Mouse (Mus musculus) embryonic facial prominence, embryonic 11.5 days (tissue): ENCODE data around the gene Ttc30a1. TPM values are rescaled to one million over a fixed set of nuclear protein-coding genes. Genes with fewer than 3 reads are reported as not detected.
"Not testable (repeated sequence)": the region's sequence is repeated elsewhere in the genome, so short reads cannot be mapped to it uniquely, and the experiment has no call there.

ENCODE experiments used
- ATAC-seq: fragments of 200-750 bp; cut with Nextera tagmentation; replicated peaks from 2 replicates; pipeline ENCODE4 v1.8.0; 2017; ENCODE audit warnings: low read depth; ENCODE audit not compliant: insufficient number of reproducible peaks, low FRiP score, low TSS enrichment
- DNase-seq: peaks from one replicate; pipeline ENCODE4 v3.0.0-alpha.2; 2015; ENCODE audit warnings: low spot score
- H3K27ac ChIP-seq: fragments of 300-500 bp; sonication (generic); replicated peaks from 2 replicates; pipeline ENCODE4 v1.5.1; 2014; ENCODE audit warnings: mild to moderate bottlenecking, low read depth, low read length, control low read depth
- H3K27me3 ChIP-seq: fragments of 300-500 bp; sonication (generic); 2 replicates; pipeline ENCODE4 v1.6.1; 2014; ENCODE audit warnings: mild to moderate bottlenecking, low read length, moderate library complexity, mixed read lengths; ENCODE audit not compliant: control insufficient read depth, insufficient read depth
- H3K36me3 ChIP-seq: fragments of 300-500 bp; sonication (generic); replicated peaks from 2 replicates; pipeline ENCODE4 v1.6.1; 2014; ENCODE audit warnings: low read depth, mild to moderate bottlenecking, low read length, moderate library complexity, mixed read lengths; ENCODE audit not compliant: control insufficient read depth, insufficient read depth
- H3K4me1 ChIP-seq: fragments of 300-500 bp; sonication (generic); 2 replicates; pipeline ENCODE4 v1.6.1; 2014; ENCODE audit warnings: low read length, mixed read lengths; ENCODE audit not compliant: control insufficient read depth, insufficient read depth
- H3K4me2 ChIP-seq: fragments of 300-500 bp; sonication (generic); 2 replicates; pipeline ENCODE4 v1.6.1; 2014; ENCODE audit warnings: low read depth, mild to moderate bottlenecking, control low read depth, low read length, moderate library complexity
- H3K4me3 ChIP-seq: fragments of 300-500 bp; sonication (generic); 2 replicates; pipeline ENCODE4 v1.5.1; 2014; ENCODE audit warnings: low read depth, low read length, control low read depth
- H3K9ac ChIP-seq: fragments of 300-500 bp; sonication (generic); replicated peaks from 2 replicates; pipeline ENCODE4 v1.6.1; 2014; ENCODE audit warnings: mild to moderate bottlenecking, control low read depth, low read length
- H3K9me3 ChIP-seq: fragments of 300-500 bp; sonication (generic); replicated peaks from 2 replicates; pipeline ENCODE4 v1.6.1; 2016; ENCODE audit warnings: mild to moderate bottlenecking, low read length, inconsistent platforms, mixed read lengths; ENCODE audit not compliant: control insufficient read depth
- whole genome bisulfite sequencing: fragments of 180-500 bp; shearing (Covaris S2); extraction: QIAGEN DNeasy Blood & Tissue Kit; methylation state at CpG from one replicate; pipeline ENCODE4 v1.1.7; 2014; 5-methylcytosine and 5-hydroxymethylcytosine counted together
- polyA plus RNA-seq: library from polyadenylated mRNA; unstranded; fragments of >200 nt; fragmentation: Nextera tagmentation; extraction: Ambion mirVana; gene quantifications from 2 replicates; pipeline ENCODE4 v1.2.1, GENCODE M21; 2014

Gene Ttc30a1
- polyA plus RNA-seq, 1 experiment from 2014 or later = 13.8 TPM

DNA sequence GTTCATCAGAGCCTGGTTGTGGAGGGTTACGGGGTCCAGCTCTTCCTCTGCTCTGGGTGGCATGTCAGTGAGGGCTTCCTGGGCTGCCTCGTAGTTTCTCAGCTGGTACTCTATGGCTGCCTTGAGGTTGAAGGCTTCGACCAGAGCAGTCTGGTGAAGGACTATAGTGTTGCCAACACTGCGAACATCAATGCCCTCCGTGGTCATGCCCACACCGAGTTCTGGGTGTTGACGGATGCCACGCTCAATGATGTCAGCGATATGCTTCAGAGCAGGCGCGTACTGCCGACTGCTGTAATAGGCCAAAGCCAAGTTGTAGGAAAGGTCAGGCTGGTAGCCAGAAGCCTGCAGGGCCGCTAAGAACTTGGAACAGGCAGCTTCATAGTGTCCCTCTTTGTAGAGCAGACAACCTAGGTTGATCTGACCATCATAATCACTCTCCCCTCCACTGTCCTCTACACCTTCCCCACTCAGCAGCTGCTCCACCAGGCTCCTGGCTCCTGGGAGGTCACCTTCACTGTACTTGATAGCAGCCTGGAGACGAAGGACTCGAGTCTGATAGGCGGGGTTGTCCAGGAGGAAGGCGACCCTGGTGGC lies 44.1 kb downstream of the Ttc30a1 start:
- not testable (repeated sequence) for H3K27ac ChIP-seq, H3K27me3 ChIP-seq, H3K9ac ChIP-seq, H3K4me1 ChIP-seq, DNase-seq, H3K9me3 ChIP-seq, H3K36me3 ChIP-seq
- Histone ChIP-seq H3K4me2 (peak overlapping the region; percentile 44), H3K4me3 (peak overlapping the region; percentile 48)
- WGBS = 66% methylated on average over 13 of the region's 17 CpGs
- ATAC-seq = peak; percentile 54; the same call in 1 of the 2 replicates

DNA sequence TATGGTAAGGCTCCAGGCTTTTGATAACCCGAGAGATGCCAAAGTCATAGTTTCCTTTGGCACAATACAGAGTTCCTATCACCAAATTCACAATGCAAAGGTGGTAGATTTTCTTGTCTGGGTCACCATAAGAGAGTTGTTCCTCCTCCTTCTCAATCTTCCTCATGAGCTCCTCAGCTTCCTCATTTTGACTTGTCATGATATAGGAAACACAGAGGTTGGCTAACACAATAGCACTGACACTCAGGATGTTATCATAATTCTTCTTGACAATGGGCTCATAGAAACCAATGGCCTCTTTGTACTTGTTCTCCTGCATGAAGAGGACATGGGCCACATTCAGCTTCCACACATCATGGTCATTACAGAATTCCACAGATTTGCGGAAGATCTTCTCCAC lies 45.1 kb downstream of the Ttc30a1 start:
- not testable (repeated sequence) for H3K27me3 ChIP-seq, ATAC-seq, H3K4me2 ChIP-seq, H3K4me1 ChIP-seq, H3K4me3 ChIP-seq, H3K27ac ChIP-seq, H3K9ac ChIP-seq, H3K9me3 ChIP-seq, H3K36me3 ChIP-seq, DNase-seq
- 95% methylated on average over 2 of the region's 2 CpGs for WGBS

DNA sequence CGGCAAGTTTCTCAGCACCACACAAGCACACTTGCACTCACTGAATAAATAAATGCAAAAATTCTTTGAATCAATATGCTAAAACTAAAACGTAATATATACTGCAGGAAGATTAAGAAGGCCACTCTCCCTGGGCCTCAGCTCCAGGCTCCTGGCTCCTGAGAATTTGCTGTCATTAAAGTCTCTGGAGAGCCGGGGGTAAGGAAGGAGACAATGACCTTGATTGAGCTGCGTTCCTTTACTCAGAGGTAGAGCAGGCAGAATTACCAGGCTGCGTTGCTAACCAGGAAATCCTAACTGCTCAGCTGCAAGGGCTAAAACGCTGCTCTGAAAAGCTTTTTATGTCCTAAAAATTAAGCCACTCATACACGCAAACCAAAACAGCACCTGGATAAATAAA lies 48.2 kb downstream of the Ttc30a1 start:
- H3K27me3 ChIP-seq = no peaks in the 10 kb centered on the region

DNA sequence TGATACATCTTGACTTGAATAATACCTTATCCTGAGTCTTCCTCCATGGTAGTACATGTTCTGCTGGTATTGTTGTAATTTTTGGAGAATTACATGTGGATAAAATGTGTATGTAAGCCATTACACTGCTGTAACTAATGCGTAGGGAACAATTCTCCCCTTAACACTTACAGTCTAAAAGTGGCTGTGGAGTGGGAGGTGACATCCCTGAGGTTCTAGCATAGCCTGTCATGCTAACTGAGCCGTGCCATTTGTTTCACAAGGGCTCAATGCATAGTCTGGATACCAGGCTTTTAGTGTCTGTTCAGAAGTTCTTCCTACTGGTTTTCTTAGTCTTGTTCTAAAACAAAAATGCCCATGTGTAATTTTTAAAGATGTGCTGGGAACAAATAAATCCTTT lies 50.8 kb downstream of the Ttc30a1 start:
- no peak overlapping the region for H3K4me3 ChIP-seq
- H3K9ac ChIP-seq = no peak overlapping the region
- no peaks in the 10 kb centered on the region for H3K4me1 ChIP-seq
- H3K27me3 ChIP-seq = no peaks in the 10 kb centered on the region
- no peaks in the 10 kb centered on the region for H3K36me3 ChIP-seq
- H3K4me2 ChIP-seq = no peak overlapping the region
- DNase-seq (no peak), ATAC-seq (no peak)
- H3K9me3 ChIP-seq = no peaks in the 10 kb centered on the region
- no peak overlapping the region for H3K27ac ChIP-seq
- WGBS = 91% methylated on average over 2 of the region's 2 CpGs

More for the DNA sequence above, 48.2 kb downstream of the Ttc30a1 start:
- DNase-seq (peak; percentile 53), ATAC-seq (no peak)
- H3K27ac ChIP-seq = no peak overlapping the region
- no peak overlapping the region for H3K4me2 ChIP-seq
- H3K36me3 ChIP-seq = no peaks in the 10 kb centered on the region
- no peak overlapping the region for H3K9ac ChIP-seq
- H3K4me3 ChIP-seq = no peak overlapping the region
- H3K4me1 ChIP-seq = no peaks in the 10 kb centered on the region
- no peaks in the 10 kb centered on the region for H3K9me3 ChIP-seq
- WGBS = 29% methylated on average over 7 of the region's 7 CpGs

DNA sequence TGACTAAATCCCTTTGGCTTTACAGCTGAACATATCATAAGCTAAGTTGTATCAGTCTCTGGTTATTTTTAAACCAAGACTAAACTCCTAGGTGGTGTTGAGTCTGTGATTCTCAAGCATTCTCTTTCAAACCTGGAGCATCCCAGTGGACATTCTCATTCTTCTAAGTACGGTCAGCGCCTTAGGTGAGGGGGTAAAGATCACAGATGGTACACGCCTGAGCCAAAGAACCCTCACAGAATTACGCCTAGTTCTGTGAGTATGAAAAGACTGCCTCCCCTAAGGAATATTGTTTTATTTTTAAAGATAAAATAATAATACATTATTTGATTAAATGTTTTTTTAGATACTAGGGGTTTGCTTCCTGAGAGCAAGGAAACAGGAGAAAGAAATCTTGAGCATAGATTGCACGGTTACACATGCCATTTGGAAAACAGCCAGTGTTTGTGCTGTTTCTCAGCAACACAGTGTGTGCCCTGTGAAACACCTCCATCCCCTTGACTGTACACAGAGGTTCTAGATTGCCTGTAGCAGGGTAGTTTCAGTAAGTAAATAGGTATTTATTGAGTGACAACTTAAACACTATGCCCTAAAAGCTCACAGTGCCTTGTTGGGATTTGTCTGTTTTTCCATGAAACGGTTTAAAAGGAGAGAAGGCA lies 51.9 kb downstream of the Ttc30a1 start:
- H3K36me3 ChIP-seq = no peaks in the 10 kb centered on the region
- no peaks in the 10 kb centered on the region for H3K27me3 ChIP-seq
- WGBS = 89% methylated on average over 6 of the region's 6 CpGs
- no peak for DNase-seq
- H3K4me2 ChIP-seq = no peak overlapping the region
- H3K4me1 ChIP-seq = no peaks in the 10 kb centered on the region
- no peak overlapping the region for H3K4me3 ChIP-seq
- ATAC-seq = no peak
- no peaks in the 10 kb centered on the region for H3K9me3 ChIP-seq
- no peak overlapping the region for H3K9ac ChIP-seq
- no peak overlapping the region for H3K27ac ChIP-seq

DNA sequence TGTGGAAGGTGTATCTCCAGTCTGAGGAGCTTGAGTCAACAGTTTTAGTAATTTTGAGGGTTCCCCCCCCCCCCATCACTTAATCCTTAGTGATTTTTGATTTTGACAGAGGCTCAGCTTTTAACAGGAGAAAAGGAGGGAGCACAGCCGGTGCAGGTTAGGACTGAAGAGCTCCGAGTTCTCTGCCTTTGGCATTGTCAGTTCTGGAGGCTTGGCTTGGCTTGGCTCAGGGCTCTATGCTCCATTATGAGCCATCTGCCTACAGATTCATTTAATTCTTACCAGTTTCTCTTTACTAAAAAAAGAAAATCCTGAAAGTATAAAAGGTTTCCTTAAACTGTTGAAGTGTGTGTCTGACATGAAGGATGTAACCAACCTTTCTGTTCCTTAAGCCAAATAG lies 52.6 kb downstream of the Ttc30a1 start:
- no peaks in the 10 kb centered on the region for H3K27me3 ChIP-seq
- ATAC-seq (no peak), DNase-seq (no peak)
- no peaks in the 10 kb centered on the region for H3K36me3 ChIP-seq
- H3K9me3 ChIP-seq = no peaks in the 10 kb centered on the region
- no peaks in the 10 kb centered on the region for H3K4me1 ChIP-seq
- WGBS = 97% methylated on average over 2 of the region's 2 CpGs
- no peak overlapping the region for H3K27ac ChIP-seq
- H3K4me2 ChIP-seq = no peak overlapping the region
- no peak overlapping the region for H3K4me3 ChIP-seq
- no peak overlapping the region for H3K9ac ChIP-seq

Other genes starting within 250 kb of the Ttc30a1 start
- gene Agps, start 149.8 kb downstream of the Ttc30a1 start, polyA plus RNA-seq = 44.2 and 45.3 TPM in 2 replicates
- 8.0 and 9.0 TPM in 2 replicates for gene Ttc30b, start 43.4 kb downstream of the Ttc30a1 start, polyA plus RNA-seq
- gene Ttc30a2, start 3.8 kb downstream of the Ttc30a1 start, polyA plus RNA-seq = 0.31 and 0.70 TPM in 2 replicates